Mouse (Mus musculus): ENCODE results near the gene Qpctl. TPM values are rescaled to one million over a fixed set of nuclear protein-coding genes. Genes with fewer than 3 reads are reported as not detected.

Gene Qpctl
- 5.0 and 11.8 TPM in 2 replicates for polyA plus RNA-seq (2012; ENCODE audit: insufficient read depth, low replicate concordance)

GRCm38 (mm10) chr7:19148875-19149541 lies at the start of gene Qpctl:
Qpctl (minus strand) TSS chr7:19149291.
- no peak for TF ChIP-seq FLI1 (IDR thresholded peaks at IDR 0.05; ENCODE audit: low read length)
- TF ChIP-seq GATA1 (IDR thresholded peaks at IDR 0.05; ENCODE audit: borderline replicate concordance, low read length): 0 out of 3 replicates have a peak, but pooled peaks have one; percentile 20
- peaks cover 54% of the 10 kb centered on the region for H3K36me3 ChIP-seq (replicated peaks; ENCODE audit: low read length)

DNA sequence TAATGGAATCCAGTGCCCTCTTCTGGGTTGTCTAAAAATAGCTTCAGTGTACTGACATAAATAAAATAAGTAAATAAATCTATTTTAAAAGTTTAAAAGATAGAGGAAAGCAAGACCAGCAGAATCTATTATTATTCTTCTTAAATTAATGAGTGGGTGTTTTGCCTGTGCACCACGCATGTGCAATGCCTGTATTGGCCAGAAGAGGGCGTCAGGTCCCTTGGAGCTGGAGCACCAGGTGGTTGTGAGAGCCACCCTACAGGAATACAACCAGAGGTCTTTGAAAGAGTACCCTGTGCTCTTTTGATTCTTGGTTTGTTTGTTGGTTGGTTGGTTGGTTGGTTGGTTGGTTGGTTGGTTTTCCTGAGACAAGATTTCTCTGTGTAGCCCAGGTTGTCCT lies 48.9 kb upstream of the Qpctl start:
- Histone ChIP-seq H3K4me3 (replicated peaks) (no peak overlapping the region), H3K36me3 (replicated peaks; ENCODE audit: low read length) (peaks cover 100% of the 10 kb centered on the region)
- TF ChIP-seq GATA1 (IDR thresholded peaks at IDR 0.05; ENCODE audit: borderline replicate concordance, low read length) (no peak), FLI1 (IDR thresholded peaks at IDR 0.05; ENCODE audit: low read length) (no peak)

More at GRCm38 (mm10) chr7:19148875-19149541, at the start of gene Qpctl:
- no peaks in the 10 kb centered on the region for H3K9me3 ChIP-seq
- peak within 1 kb of the TSS; percentile 96 for H3K4me3 ChIP-seq (replicated peaks)
- no peaks in the 10 kb centered on the region for H3K27me3 ChIP-seq (replicated peaks)
- peaks cover 49% of the 10 kb centered on the region for H3K4me1 ChIP-seq

DNA sequence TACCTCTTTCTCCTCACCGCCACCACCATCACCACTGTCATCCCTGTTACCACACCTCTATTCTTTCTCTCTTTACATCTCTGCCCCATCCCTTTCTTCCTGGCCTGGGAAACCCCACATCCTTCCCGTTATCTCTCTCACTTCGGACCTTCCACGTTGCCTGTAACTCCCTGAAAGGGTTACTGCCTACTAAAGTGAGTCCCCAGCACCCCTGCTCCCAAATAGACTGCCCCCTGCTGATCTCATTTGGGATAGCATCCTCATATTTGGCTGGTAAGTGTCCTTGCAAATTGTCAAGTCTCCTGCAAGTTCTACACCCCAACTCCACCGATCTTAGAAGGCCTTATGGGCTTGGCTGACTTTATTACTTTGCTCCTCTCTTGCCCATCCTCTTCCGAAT lies 47.6 kb upstream of the Qpctl start:
- peaks cover 12% of the 10 kb centered on the region for H3K9me3 ChIP-seq
- peaks cover 98% of the 10 kb centered on the region for H3K36me3 ChIP-seq (replicated peaks; ENCODE audit: low read length)
- no peak overlapping the region for H3K4me3 ChIP-seq (replicated peaks)
- no peaks in the 10 kb centered on the region for H3K27me3 ChIP-seq (replicated peaks)
- TF ChIP-seq GATA1 (IDR thresholded peaks at IDR 0.05; ENCODE audit: borderline replicate concordance, low read length) (no peak), FLI1 (IDR thresholded peaks at IDR 0.05; ENCODE audit: low read length) (no peak)
- H3K4me1 ChIP-seq: peaks cover 13% of the 10 kb centered on the region

More for the DNA sequence above, 48.9 kb upstream of the Qpctl start:
- no peaks in the 10 kb centered on the region for H3K27me3 ChIP-seq (replicated peaks)
- H3K9me3 ChIP-seq: peaks cover 12% of the 10 kb centered on the region
- peaks cover 10% of the 10 kb centered on the region for H3K4me1 ChIP-seq

DNA sequence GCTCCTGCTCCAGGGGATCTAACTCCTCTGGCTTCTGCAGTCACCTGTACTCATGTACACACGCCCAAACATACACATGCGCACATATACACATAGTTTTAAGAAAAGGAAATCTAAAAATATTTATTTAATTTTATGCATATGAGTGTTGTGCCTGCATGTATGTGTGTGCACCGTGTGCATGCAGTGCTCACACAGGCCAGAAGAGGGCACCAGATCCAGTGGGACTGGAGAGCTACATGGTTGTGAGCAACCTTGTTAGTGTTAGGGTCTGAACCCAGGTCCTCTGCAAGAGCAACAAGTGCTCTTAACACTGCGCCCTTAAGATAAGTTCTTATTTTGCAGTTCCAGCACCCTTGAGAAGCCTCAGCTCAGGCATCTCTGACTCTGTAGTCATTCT lies 45.6 kb upstream of the Qpctl start:
- Histone ChIP-seq H3K27me3 (replicated peaks) (no peaks in the 10 kb centered on the region), H3K4me3 (replicated peaks) (no peak overlapping the region), H3K36me3 (replicated peaks; ENCODE audit: low read length) (peaks cover 98% of the 10 kb centered on the region), H3K4me1 (peaks cover 21% of the 10 kb centered on the region), H3K9me3 (peaks cover 12% of the 10 kb centered on the region)
- TF ChIP-seq GATA1 (IDR thresholded peaks at IDR 0.05; ENCODE audit: borderline replicate concordance, low read length): no peak
- TF ChIP-seq FLI1 (IDR thresholded peaks at IDR 0.05; ENCODE audit: low read length): no peak

DNA sequence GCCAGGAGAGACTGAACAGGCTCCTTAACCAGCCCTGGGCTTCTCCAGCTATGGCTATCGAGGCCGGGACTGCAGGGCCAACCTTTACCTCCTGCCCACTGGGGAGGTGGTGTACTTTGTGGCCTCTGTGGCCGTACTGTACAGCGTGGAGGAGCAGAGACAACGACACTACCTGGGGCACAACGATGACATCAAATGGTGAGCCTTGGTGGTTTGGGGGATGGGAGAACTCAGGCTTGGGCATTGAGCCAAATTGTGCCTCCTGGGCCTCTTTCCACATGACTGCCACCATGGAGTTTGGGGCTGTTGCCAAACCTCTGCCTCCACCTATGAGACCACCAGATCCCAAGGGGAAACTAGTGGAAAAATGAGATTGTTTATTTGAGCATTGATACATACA lies 35.7 kb upstream of the Qpctl start:
- Histone ChIP-seq H3K4me3 (replicated peaks) (no peak overlapping the region), H3K4me1 (peaks cover 54% of the 10 kb centered on the region), H3K36me3 (replicated peaks; ENCODE audit: low read length) (peaks cover 69% of the 10 kb centered on the region), H3K27me3 (replicated peaks) (no peaks in the 10 kb centered on the region), H3K9me3 (no peaks in the 10 kb centered on the region)
- no peak for TF ChIP-seq GATA1 (IDR thresholded peaks at IDR 0.05; ENCODE audit: borderline replicate concordance, low read length)
- TF ChIP-seq FLI1 (IDR thresholded peaks at IDR 0.05; ENCODE audit: low read length): no peak

GRCm38 (mm10) chr7:19184250-19184649 lies 35.2 kb upstream of the Qpctl start:
- Histone ChIP-seq H3K27me3 (replicated peaks) (peaks cover 2% of the 10 kb centered on the region), H3K9me3 (no peaks in the 10 kb centered on the region), H3K4me3 (replicated peaks) (no peak overlapping the region), H3K4me1 (peaks cover 59% of the 10 kb centered on the region), H3K36me3 (replicated peaks; ENCODE audit: low read length) (peaks cover 68% of the 10 kb centered on the region)
- TF ChIP-seq GATA1 (IDR thresholded peaks at IDR 0.05; ENCODE audit: borderline replicate concordance, low read length) (no peak), FLI1 (IDR thresholded peaks at IDR 0.05; ENCODE audit: low read length) (no peak)

- peak overlapping the region; percentile 97 for H3K4me3 ChIP-seq (replicated peaks)
- peaks cover 38% of the 10 kb centered on the region for H3K36me3 ChIP-seq (replicated peaks; ENCODE audit: low read length)
- peaks cover 27% of the 10 kb centered on the region for H3K27me3 ChIP-seq (replicated peaks)
- peaks cover 81% of the 10 kb centered on the region for H3K4me1 ChIP-seq
- H3K9me3 ChIP-seq: no peaks in the 10 kb centered on the region
- TF ChIP-seq GATA1 (IDR thresholded peaks at IDR 0.05; ENCODE audit: borderline replicate concordance, low read length) (no peak), FLI1 (IDR thresholded peaks at IDR 0.05; ENCODE audit: low read length) (no peak)
Measured at GRCm38 (mm10) chr7:19180862-19181429, 31.9 kb upstream of the Qpctl start.

DNA sequence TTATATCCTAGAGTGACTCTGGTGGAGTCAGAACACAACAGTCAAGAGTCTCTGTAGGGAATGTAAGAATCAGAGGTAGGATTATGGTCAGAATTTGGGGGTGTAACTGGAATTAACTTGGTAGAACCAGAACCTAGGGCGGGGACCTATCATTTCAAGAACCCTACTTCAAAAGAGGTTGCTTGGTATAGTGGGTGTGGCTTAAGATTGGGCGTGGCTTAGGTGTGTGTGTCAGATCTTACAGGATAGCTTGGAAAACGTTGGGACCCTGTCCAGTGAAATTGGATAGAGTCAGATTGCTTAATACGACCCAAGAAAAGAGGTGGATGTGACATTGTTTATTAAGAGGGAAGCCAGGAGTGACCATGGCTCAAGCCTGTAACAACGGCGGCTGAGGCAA lies 30.8 kb upstream of the Qpctl start:
- peaks cover 34% of the 10 kb centered on the region for H3K27me3 ChIP-seq (replicated peaks)
- peaks cover 87% of the 10 kb centered on the region for H3K4me1 ChIP-seq
- TF ChIP-seq GATA1 (IDR thresholded peaks at IDR 0.05; ENCODE audit: borderline replicate concordance, low read length) (no peak), FLI1 (IDR thresholded peaks at IDR 0.05; ENCODE audit: low read length) (no peak)
- H3K4me3 ChIP-seq (replicated peaks): peak overlapping the region; percentile 89
- no peaks in the 10 kb centered on the region for H3K9me3 ChIP-seq
- peaks cover 28% of the 10 kb centered on the region for H3K36me3 ChIP-seq (replicated peaks; ENCODE audit: low read length)

DNA sequence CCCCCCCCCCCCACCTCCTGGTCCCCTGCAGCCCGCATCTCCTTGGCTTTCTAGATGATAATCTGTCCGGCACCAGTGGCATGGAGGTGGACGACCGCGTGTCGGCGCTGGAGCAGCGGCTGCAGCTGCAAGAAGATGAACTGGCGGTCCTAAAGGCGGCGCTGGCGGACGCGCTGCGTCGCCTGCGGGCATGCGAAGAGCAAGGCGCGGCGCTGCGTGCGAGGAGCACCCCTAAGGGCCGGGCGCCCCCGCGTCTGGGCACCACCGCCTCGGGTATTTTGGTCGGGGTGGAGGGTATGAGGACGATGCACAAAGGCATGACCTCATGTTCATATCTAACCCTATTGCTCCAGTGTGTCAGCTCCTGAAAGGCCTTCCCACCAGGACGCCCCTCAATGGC lies 30.1 kb upstream of the Qpctl start:
- TF ChIP-seq FLI1 (IDR thresholded peaks at IDR 0.05; ENCODE audit: low read length) (no peak), GATA1 (IDR thresholded peaks at IDR 0.05; ENCODE audit: borderline replicate concordance, low read length) (no peak)
- H3K36me3 ChIP-seq (replicated peaks; ENCODE audit: low read length): peaks cover 20% of the 10 kb centered on the region
- H3K9me3 ChIP-seq: no peaks in the 10 kb centered on the region
- peaks cover 34% of the 10 kb centered on the region for H3K27me3 ChIP-seq (replicated peaks)
- H3K4me1 ChIP-seq: peaks cover 80% of the 10 kb centered on the region
- peak overlapping the region; percentile 89 for H3K4me3 ChIP-seq (replicated peaks)

DNA sequence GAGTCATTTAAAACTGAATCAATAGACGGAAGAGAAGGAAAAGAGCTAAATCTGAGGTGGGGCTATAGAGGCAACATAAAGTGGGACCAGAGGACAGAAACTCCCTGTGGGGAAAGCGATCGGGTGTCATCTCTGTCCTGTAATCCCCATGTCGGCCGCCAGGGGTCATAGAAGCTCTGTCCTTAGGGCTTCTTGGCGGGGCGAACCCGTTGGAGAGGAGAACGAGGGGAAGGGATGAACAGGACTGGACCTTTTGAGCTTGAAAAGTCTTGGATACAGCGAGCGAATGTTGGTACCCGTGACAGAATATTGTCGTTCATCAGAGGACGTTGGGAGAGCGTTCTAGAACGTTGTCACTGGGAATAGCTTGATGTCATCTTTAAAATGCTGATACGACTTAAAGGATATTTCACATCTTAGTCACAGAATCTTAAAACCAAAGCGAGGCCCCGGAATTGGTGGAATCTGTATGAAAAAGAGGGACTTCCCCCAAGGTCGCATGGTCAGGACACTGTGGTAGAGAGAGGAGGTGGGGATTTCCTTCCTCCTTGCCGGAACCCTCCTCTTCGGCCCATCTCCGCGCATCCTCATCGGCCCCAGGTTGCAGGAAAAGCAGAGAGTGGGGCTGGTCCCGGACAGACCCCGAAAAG lies 29.5 kb upstream of the Qpctl start:
- TF ChIP-seq FLI1 (IDR thresholded peaks at IDR 0.05; ENCODE audit: low read length) (no peak), GATA1 (IDR thresholded peaks at IDR 0.05; ENCODE audit: borderline replicate concordance, low read length) (no peak)
- Histone ChIP-seq H3K4me3 (replicated peaks) (peak overlapping the region; percentile 89), H3K4me1 (peaks cover 74% of the 10 kb centered on the region), H3K27me3 (replicated peaks) (peaks cover 39% of the 10 kb centered on the region), H3K9me3 (no peaks in the 10 kb centered on the region), H3K36me3 (replicated peaks; ENCODE audit: low read length) (peaks cover 14% of the 10 kb centered on the region)
